Mouse (Mus musculus) kidney, adult 11 months (tissue): Measurements from ENCODE around the gene Trim56.

ENCODE experiments used
- DNase-seq: peaks from one replicate; pipeline ENCODE4 v3.0.0; 2022

Trim56 gene

DNA sequence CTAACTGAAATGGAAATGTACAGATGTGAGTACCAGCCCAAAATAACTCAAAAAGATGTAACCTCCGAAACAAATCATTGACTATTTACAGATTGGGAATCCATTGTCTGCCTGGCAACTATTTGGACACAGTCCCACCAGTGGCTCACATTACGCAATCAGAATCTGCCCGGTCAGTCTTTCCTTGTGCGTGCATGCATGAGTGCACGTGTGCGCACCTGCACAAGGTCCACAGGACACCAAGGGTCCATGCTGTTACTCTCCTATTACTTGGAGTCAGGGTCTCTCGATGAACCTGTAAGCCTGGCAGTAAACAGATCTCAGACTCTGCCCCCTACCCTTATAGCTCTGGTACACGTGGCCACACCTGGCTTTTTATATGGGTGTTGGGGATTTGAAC, 8.3 kb downstream of the Trim56 start:
- DNase-seq, result peak; percentile 73

DNA sequence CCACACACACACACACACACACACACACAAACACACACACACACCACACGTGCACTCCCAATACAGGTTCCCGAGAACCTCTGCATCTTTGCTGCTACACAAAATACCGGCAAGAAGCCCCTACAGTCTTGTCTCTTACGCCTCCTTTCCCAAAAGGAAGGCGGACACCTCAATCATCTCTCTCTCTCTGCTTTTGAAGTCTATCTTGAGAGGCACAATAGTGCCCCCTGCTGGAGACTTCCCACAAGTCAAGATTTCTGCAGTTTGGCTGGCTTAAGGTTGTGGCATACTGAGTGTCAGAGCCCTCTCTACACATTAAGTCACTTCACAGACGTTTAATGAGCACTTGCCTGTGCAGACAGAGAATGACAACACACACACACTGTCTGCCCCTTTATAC, 9.0 kb downstream of the Trim56 start:
- peak; percentile 73 for DNase-seq

DNA sequence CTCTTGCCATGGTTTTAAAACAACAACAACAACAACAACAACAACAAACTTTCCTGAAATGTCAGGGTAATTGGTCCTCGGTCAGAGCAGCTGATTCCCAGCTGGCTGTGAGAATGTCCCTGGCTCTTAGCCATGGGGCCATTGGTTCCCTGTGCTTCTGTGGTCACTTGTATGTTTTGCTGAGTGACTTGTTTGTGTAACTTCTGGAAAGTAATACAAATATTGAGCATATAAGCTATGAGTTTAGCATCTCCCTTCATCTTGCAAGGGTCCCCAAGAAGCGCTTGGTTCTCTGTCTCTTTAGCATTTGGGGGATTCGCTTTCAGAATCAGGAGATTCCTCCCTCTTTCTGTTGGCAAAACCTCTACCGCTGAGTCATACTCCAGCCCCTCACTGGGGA, 9.6 kb downstream of the Trim56 start:
- DNase-seq, result no peak

DNA sequence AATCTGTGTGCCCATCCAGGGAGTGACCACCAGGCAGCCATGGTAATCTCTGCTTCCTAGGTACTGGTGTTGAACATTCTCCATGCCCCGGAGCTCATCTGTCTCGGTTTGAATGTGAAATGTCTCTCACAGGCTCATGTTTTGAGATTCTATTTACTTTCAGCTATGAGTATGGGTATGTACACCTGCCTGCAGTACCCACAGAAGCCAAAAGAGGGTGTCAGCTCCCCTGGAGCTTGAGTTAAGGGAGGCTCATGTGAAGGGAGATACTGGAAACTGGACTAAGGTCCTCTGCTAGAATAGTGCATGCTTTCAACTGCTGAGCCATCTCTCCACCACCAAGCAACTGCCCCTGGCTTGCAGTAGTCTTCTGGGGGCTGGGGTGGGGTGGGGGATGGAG, 12.0 kb downstream of the Trim56 start:
- no peak for DNase-seq

DNA sequence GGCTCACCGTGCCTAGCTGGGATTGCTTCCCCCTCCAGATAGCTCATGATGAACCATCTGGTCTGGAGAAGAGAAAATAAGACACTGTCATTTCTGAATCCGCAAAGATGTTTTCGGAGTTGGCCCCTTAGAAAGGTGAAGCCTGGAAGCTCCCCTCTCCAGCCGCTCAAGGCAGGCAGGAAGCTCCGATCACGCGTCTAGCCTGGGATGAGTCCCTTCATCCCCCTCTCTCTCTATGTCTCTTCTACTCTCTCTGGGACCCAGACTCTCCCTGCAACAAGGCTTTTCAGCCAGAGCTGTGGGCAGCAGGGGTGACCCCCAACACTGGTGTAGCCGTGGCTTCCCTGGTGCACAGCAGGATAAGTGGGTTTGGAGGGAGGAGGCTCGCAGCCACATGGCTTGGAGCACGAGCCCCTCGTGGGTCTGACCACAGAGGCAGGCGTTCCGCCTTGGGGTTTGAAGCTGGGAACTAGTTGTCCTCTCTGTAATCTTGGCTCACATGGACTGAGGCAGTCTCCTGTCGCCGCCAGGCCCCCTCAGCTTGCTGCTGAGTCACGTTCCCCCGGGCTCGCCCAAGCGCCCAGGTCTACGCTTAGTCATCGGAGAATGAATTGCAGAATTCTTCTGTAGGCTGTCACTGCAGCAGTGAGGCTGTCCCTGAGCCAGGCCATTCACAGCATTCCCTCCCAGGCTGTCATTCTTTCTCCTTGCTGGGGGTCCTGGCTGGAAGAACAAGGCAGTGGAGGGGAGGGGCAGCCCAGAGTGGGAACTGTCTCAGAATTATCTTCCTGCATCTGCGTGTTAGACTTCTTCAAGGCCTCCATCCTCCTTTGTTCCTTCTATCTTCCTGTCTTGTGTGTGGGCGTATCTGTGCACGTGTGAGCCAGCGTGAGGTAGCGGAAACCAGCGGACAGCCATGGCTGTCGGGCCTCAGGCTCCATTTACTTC, 13.2 kb downstream of the Trim56 start:
- DNase-seq, result no peak

DNA sequence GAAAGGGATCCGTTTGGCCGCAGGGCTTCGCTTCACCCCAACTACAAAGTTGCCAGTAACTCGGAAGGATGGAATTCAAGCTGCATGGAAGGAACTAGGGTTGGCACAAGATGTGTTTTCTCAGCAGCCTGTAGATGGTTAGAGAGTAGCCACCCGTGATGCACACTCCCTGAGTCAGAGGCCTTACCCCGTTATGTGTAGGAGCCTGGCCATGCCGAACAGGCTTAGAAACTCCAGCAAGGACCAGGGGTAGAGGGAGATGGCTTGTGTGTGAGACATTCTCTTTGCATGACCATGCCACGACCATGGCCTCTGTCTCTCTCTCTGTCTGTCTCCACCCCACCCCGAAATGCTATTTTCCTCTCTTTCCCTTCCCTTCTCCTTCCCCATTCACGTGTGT, 13.9 kb downstream of the Trim56 start:
- DNase-seq, result no peak

DNA sequence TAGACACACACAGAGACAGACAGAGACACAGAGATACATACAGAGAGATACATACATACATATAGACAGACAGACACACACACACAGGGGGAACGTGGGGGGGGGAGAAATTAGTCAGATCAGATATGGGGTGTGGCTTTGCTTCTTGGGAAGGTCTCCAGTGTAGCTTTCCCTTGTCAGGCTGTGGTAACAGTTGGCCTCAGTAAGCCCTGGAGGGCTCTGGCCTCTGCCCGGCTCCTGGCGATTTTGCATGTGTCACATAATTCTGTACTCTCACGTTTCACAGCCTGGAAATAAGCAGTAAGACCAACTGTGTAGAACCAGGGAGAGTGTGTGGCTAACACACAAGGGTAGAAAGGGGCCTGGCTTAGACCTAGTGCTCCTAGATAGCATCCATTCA, 15.3 kb downstream of the Trim56 start:
- no peak for DNase-seq

DNA sequence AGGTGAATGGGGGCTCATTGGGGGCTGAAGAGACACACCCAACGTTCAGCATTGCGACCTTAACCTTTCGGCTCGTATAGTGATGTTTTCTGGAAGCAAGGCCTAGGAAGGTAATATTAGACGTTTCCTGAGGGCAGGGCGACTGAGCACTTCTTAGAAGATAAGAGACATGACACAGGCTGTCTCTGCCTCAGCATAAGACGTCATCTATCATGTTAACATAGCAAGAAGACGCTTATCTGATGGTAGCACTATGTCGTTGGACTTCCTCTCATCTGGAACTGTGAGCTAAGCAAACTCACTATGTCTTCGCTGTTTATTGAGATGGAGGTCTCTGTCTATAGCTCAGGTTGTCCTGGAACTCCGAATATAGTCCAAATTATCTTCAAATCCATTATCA, 17.6 kb downstream of the Trim56 start:
- DNase-seq, result no peak

DNA sequence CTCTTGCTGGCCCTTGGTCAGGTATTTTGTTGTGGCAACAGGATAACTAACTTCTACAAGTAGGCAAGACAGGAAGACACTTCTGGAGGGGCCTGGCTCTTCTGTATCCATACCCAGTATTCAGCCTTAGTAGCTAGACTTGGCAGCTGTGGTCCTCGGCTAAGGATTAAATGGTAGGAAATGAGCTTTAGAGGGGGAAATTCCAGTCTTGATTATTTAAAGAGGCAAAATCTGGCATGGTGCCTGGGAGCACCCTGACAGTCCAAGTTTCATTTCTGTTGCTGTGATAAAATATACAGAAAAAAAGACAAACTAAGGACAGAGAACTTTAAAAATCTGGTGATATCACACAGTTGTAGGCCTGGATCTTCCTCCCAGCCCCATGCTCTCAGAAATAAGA, 20.0 kb downstream of the Trim56 start:
- peak; percentile 56 for DNase-seq

DNA sequence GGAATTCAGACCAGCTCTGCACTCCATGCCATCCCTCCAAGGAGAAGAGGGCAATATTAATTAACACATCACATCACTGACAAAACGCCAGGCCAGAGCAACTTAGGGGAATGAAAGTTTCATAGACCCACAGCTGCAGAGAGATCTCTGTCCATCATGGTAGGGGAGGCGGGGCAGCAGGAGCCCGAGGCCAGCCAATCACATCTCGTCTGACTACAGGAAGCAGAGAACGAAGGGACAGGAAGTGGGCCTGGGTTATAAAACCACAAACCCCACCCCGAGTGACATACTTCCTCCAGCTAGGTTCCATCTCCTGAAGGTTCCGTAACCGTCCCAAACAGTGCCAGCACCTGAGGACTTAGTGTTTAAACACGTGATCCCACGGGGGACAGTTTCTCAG, 20.9 kb downstream of the Trim56 start:
- DNase-seq, result no peak

DNA sequence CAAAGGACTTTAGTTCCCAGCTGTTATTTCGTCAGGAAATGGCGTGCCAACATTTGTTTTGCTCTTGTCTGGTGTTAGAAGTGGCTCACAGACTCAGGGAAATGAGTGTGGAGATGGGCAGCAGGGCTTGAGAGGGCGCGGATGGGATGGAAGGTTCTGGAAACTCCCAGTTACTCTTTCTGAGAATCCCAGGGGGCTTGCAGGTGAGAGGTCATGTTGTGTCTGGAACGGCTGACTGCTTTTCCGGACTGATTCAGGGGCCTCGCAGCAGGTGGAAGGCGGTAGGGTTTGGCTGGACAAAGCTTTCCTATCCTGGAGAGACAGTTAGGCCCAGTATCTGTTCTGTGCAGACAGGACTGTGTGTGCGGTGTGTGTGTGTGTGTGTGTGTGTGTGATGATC, 22.3 kb downstream of the Trim56 start:
- DNase-seq, result no peak

DNA sequence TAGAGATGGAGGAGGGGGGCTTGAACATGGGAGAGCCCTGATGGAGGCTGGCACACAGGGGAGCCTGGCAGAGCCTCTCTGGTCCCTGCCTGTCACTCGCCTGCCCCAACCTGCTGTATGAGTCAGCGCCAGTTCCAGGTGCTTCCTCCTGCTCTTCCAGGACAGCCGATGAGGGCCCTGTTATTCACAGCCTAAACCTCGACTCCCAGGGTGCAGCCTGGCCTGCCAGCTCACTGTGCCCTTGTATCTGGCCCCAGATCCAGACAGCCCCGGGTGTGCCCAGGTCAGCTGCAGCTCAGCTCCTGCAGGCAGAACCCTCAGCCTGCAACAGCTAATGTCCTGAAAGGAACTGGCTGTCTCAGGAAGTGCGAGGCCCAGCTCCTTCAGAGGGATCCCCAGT, 24.4 kb downstream of the Trim56 start:
- DNase-seq, result no peak

DNA sequence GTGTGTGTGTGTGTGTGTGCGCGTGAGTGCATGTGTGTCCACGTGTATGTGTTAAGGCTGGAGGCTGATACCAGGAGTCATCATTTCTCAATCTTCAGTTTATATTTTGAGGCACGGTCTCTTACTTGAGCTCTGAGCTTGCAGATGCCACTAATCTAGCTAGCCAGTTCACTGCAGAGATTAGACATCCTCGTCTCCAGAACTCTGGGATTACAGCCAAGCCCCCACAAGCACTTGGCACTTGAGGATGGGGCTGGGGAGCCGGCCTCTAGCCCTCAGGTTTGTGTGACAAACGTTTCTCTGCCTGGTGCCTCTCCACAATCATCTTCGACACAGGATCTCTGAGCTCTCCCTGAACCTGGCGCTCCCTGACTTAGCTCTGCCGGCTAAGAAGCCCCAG, 25.1 kb downstream of the Trim56 start:
- no peak for DNase-seq

DNA sequence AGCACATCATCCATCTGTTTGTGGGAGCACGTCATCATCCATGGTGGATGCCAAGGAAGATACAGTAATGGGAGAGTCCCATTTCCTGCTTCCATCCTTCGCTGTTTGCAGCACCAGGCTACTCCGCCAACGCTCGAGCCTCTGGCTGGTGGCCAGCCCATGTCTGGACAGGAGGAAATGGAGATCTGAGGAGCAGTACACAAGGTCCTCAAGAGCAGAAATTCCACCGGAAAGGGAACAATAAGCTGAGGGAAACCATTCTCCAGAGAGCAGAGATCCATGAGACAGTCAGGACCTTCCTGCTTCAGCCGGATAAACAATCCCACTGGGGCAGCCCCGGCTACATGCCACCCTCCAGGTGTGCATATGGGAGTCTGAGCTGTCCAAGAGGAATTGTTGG, 28.6 kb downstream of the Trim56 start:
- DNase-seq, result peak; percentile 74

DNA sequence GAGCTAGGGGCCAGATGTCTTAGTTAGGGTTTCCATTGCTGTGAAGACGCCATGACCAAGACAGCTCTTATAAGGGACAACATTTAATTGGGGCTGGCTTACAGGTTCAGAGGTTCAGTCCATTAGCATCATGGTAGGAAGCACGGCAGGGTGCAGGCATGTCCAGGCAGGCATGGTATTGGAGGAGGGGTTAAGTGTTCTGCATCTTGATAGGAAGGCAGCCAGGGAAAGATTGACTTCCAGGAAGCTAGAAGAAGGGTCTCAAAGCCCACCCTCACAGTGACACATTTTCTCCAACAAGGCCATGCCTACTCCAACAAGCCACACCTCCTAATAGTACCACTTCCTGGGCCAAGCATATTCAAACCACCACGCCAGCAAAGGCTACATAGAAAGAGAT, 30.3 kb downstream of the Trim56 start:
- no peak for DNase-seq

DNA sequence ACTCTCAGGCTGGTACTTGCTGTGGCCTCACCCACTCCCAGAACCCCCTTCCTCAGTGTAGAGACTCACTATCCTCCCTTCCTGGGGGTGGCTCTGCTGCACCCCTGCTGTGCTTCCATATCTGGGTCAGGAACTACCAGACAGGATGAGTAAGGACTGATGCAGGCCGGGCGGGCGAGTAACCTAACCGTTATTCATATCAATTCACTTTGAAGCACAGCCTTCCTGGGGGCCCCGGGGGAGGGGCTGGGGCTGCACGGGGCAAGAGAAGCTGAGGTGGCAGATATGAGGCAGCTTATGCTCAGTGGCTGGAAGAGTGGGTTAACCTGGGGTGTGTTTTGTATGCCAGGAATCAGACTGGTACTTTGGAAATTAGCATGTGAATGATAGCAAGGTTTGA, 31.0 kb downstream of the Trim56 start:
- DNase-seq, result no peak

DNA sequence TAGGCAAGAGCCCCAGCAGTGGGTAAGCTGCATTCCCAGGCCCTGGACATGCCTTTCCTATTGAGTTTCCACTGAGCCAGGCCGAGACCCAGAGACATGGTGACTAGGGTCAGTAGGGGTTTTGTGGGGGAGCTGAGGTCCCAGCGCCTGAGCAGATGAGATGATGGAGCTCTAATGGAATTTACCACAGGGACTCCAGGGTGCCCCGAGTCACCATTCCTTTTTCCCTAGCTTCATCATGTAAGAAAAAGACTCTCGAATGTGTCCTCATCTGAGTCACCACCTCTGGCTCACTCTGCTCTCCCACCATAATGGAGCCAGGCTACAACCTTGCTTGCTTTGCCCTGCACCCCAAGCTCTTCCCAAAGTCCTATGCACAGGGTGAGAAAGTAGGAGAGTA, 33.0 kb downstream of the Trim56 start:
- no peak for DNase-seq

DNA sequence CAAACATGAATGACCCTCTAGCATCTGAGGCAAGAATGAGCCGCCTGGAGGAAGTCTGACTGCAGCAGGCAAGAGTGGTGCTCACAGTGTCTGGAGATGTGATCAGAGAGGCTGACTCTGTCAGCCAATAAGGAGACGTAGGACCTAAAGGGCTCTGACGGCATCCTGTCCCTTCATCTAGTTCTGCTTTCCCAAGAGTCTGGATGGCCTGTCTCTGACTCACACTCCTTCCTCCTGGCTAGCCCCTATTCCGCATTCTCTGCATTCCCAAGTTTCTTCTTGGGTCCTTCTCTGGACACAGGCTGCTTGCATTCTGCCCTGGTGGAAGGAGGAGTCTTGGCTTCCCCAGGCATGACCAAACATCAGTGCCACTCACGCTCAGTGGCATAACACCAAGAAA, 36.2 kb downstream of the Trim56 start:
- DNase-seq, result peak; percentile 48

DNA sequence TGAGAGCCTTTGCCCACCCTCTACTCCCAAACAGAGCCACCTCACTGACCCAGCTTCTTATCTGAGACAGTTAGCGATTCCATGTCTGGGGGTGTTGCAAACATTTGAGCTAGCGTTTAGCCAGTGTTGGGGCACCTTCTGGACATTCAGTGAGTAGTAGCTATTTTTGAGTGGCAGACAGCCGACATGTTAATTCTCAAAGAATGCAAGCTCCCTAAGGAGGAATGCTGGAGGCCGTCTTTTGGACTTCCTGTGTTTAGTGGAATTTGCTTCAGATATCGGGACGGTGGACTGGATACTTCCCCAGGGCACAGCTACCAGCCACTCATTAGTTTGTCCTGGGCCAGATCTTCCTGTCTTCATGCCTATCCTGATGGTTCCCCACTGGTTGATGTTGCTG, 37.4 kb downstream of the Trim56 start:
- DNase-seq, result no peak

DNA sequence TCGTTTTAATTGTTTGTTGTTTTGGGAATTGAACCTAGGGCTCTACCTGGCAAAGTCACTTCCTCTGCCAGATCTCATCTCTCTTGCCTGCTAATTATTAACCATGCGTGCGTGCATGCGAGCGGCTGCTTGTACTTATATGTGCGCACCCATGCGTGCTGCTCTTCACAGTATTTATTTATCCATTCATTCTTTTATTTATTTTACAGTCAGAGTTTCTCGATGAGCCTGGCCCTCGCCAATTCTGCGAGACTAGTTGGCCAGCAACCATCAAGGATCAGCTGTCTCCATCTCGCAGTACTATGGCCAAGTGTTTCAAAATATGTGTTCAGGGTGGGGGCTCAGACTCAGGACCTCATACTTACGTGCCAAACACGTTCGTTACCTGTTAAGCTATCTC, 38.0 kb downstream of the Trim56 start:
- DNase-seq, result no peak

DNA sequence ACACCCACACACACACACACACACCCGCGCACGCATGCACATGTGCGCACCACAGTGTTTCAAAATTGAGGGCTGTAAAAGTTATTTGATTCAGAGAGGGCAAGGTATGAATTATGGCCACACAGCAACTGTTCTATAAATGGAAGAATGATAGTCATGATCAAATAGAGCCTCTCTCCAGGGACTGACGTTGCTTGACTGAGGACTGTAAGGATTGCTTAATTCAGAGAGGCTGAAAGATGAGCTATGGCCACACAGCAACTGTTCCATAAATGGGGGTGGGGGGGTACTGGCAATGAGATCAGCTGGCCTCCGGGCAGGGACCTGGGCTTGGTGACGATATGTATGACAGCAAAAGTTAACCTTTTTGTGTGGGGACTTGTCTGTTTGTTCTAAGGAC, 38.8 kb downstream of the Trim56 start:
- DNase-seq, result no peak

DNA sequence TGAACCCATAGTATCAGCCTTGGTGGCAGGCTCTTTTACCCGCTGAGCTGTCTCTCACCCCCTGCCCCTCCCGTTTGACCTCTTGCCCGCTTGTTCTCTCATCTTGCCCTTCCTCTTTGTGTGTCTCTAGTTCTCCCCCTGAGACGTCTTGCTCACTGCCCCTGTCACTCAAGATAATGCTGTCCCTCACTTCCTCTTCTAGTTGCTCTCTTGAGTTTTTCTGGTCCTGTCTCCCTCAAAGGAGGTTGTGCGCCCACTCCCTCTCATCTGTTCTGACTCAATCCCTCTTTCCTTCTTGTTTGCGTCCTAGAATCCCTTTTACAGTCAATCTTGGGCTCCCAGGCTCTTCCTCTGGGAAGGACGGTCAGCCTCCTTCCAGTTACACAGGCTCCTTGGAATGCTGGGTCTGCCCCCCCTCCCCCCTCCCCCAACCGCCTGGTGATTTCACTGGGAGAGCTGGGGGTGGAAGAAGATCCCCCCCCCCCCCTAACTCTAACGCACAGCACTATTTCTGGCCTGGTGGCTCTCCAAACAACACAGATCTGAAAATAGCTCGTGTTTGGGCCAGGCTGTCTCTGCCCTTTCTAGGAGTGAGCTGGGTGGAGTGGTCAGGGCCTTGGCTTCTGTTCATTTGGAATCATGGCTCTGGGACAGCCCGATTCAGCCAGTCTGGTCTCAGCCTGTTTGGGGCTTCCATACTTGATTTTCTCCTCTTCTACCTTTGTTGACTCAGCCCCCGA, 39.6 kb downstream of the Trim56 start:
- peak; percentile 23 for DNase-seq

DNA sequence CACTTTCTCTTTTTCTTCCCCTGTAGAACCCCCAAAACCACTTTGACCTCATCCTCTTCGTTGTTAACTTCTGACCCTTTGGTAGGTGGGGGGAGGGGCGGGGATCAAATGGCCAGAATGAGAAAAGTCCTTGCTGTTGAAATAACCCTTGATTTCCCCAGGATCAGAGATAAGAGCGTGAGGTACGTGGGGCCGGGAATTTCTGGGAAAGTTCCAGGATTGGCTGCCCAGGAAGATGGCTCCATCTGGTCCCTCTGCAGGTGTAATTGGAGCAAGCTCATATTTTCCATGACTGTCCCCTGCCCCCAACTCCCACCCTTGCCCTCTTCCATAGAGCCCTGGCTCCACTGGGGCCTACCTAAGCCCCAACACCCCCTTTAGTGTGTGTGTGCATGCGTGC, 40.3 kb downstream of the Trim56 start:
- DNase-seq, result no peak

DNA sequence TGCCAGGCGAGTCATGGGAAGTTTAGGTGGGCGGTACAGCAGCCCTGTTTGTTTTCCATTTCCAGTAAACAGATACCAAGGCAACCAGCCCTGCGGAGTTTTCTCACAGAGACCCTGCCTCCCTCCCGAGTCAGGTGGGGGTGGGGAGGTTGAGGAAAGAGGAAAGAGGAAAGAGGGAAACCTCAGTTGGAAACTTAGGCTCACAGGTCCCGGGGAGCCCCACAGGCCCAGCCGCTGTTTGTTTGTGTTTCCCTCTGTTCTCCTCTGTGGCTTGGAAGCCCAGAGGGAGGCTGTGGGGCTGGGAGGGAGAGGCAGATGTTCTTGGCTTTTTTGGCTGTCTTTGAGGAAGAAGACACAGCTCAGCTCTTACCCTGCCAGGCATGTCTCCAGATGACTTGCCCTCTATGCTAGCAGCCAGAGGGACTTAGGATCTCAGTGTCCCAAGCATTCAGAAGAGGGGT, 41.8 kb downstream of the Trim56 start:
- no peak for DNase-seq
